Mouse (Mus musculus): ENCODE data around the gene Tmem11. TPM values are rescaled to one million over a fixed set of nuclear protein-coding genes. Genes with fewer than 3 reads are reported as not detected.
A peak's percentile ranks its signal among the peaks of the same experiment; 100 is the strongest.

The Tmem11 gene
- polyA plus RNA-seq, 1 experiment from 2014 or later, result 62.8 TPM

DNA sequence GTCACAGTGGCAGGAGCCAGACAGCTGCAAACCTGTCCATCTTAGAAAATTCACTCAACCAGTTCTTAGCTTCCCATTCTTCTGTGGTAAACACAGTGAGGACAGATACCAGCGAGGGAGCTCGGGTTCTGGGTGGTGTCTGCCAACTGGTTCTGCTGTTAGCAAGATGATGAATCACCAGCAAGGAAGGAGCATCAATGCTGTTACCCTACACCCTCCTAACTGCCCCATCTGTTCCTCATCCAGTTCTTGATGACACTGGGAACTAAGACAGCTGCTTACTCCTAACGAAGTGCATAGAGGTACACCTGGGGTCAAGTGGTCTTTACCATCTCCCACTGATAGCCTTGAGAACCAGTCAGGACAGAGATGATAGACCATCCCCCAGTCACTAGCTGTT lies 22.5 kb downstream of the Tmem11 start:
- Histone ChIP-seq H3K4me1 (ENCODE audit: control insufficient read depth, insufficient read depth, low read length) (no peaks in the 10 kb centered on the region), H3K4me3 (ENCODE audit: low read depth, low read length) (no peak overlapping the region), H3K27ac (ENCODE audit: low read depth, low read length) (no peak overlapping the region), H3K27me3 (ENCODE audit: control insufficient read depth, insufficient read depth, low read length) (no peaks in the 10 kb centered on the region), H3K4me2 (ENCODE audit: low read depth, low read length) (no peak overlapping the region), H3K9me3 (ENCODE audit: control insufficient read depth, low read length) (no peaks in the 10 kb centered on the region), H3K9ac (replicated peaks; ENCODE audit: low read depth, low read length) (no peak overlapping the region), H3K36me3 (ENCODE audit: control insufficient read depth, insufficient read depth, low read length) (peaks cover 7% of the 10 kb centered on the region)
- WGBS, result 68% methylated on average over 3 of the region's 3 CpGs
- ATAC-seq (ENCODE audit: low read depth), result no peak

DNA sequence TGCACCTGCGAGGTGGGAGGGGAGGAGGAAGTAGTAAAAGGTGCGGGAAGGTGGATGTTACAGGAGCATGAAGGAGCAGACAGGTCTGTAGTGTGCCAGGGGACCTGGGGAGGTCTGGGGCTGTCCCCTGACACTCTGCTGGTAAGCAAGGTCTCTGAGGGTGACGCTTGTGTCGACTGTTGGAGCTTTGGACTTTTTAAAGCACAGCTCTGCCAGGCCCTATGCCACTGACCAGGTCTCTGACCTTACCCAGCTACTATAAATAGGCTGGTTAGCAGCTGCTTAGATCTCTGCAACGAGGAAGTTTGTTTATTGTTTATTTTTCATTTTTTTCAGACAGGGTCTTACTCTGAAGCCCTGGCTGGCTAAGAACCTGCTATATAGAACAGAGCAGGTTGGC lies 33.7 kb downstream of the Tmem11 start:
- Histone ChIP-seq H3K4me2 (ENCODE audit: low read depth, low read length) (no peak overlapping the region), H3K9me3 (ENCODE audit: control insufficient read depth, low read length) (no peaks in the 10 kb centered on the region), H3K27ac (ENCODE audit: low read depth, low read length) (no peak overlapping the region), H3K27me3 (ENCODE audit: control insufficient read depth, insufficient read depth, low read length) (no peaks in the 10 kb centered on the region), H3K4me1 (ENCODE audit: control insufficient read depth, insufficient read depth, low read length) (no peaks in the 10 kb centered on the region), H3K9ac (replicated peaks; ENCODE audit: low read depth, low read length) (no peak overlapping the region), H3K36me3 (ENCODE audit: control insufficient read depth, insufficient read depth, low read length) (peaks cover 5% of the 10 kb centered on the region), H3K4me3 (ENCODE audit: low read depth, low read length) (no peak overlapping the region)
- 91% methylated on average over 5 of the region's 5 CpGs for WGBS
- ATAC-seq (ENCODE audit: low read depth), result no peak

DNA sequence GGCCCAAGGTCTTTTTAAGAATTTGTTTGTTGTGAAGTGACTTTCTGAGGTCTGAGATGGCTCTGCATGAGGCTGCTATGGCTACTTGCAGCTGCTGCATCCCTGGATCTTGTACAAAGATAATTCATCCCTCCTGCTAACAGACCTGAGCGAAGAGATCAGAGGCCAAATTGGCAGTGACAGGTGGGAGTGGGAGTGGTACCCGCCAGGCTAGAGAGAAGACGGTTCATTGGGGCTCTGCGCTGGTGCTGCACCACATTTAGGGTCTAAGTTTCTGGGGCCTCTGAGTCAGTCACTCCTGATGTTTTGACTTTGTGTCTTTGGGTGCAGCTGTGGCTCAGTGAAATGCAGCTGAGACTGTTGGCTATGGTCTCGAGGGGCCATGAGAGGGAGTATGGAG lies 35.7 kb downstream of the Tmem11 start:
- no peaks in the 10 kb centered on the region for H3K27me3 ChIP-seq (ENCODE audit: control insufficient read depth, insufficient read depth, low read length)
- H3K4me2 ChIP-seq (ENCODE audit: low read depth, low read length), result no peak overlapping the region
- peaks cover 5% of the 10 kb centered on the region; the same call in 1 of the 2 replicates for H3K36me3 ChIP-seq (ENCODE audit: control insufficient read depth, insufficient read depth, low read length)
- 91% methylated on average over 5 of the region's 5 CpGs for WGBS
- no peak overlapping the region for H3K4me3 ChIP-seq (ENCODE audit: low read depth, low read length)
- H3K27ac ChIP-seq (ENCODE audit: low read depth, low read length), result no peak overlapping the region
- no peak for ATAC-seq (ENCODE audit: low read depth)
- no peak overlapping the region for H3K9ac ChIP-seq (replicated peaks; ENCODE audit: low read depth, low read length)
- no peaks in the 10 kb centered on the region for H3K9me3 ChIP-seq (ENCODE audit: control insufficient read depth, low read length)
- H3K4me1 ChIP-seq (ENCODE audit: control insufficient read depth, insufficient read depth, low read length), result no peaks in the 10 kb centered on the region

GRCm38 (mm10) chr11:60841467-60842200 lies 37.4 kb downstream of the Tmem11 start:
- Histone ChIP-seq H3K4me2 (ENCODE audit: low read depth, low read length) (no peak overlapping the region), H3K27ac (ENCODE audit: low read depth, low read length) (no peak overlapping the region), H3K9ac (replicated peaks; ENCODE audit: low read depth, low read length) (no peak overlapping the region), H3K4me1 (ENCODE audit: control insufficient read depth, insufficient read depth, low read length) (no peaks in the 10 kb centered on the region), H3K9me3 (ENCODE audit: control insufficient read depth, low read length) (no peaks in the 10 kb centered on the region), H3K36me3 (ENCODE audit: control insufficient read depth, insufficient read depth, low read length) (peaks cover 5% of the 10 kb centered on the region; the same call in 1 of the 2 replicates), H3K4me3 (ENCODE audit: low read depth, low read length) (no peak overlapping the region), H3K27me3 (ENCODE audit: control insufficient read depth, insufficient read depth, low read length) (no peaks in the 10 kb centered on the region)
- 75% methylated on average over 12 of the region's 12 CpGs for WGBS
- no peak for ATAC-seq (ENCODE audit: low read depth)

DNA sequence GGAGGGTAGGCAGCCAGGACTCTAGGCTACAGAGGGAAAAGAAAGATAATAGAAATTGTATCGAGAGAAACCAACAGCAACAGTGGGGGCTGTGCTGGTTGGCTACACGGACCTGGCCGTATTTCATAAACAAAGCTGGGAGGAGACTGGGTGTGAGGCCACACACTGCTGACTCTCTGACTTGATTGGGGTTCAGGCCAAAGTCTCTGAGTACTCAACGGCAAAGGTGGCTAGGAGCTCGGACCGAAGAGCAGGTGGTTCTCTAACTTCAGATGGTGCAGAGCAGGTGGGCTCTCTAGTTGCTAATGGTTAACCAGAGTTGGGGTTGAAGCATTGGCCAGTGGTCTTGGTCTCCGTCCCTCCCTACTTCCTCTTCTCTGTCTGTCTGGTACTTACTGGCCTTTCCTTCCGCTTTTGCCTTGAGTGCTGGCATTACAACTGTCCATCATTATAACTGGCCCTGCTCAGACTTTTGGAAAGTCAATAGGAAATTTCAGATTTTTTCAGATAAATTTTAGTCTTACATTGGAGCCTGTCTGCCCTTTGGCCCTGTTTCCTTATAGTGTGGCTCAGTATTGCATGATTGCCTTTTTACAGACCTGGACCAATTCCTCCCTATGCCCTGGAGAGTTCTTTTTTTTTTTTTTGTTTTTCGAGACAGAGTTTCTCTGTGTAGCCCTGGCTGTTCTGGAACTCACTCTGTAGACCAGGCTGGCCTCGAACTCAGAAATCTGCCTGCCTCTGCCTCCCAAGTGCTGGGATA lies 41.2 kb downstream of the Tmem11 start:
- no peak overlapping the region for H3K27ac ChIP-seq (ENCODE audit: low read depth, low read length)
- H3K9me3 ChIP-seq (ENCODE audit: control insufficient read depth, low read length), result no peaks in the 10 kb centered on the region
- 96% methylated on average over 10 of the region's 10 CpGs for WGBS
- no peak overlapping the region for H3K9ac ChIP-seq (replicated peaks; ENCODE audit: low read depth, low read length)
- no peak overlapping the region for H3K4me2 ChIP-seq (ENCODE audit: low read depth, low read length)
- H3K36me3 ChIP-seq (ENCODE audit: control insufficient read depth, insufficient read depth, low read length), result no peaks in the 10 kb centered on the region
- H3K4me1 ChIP-seq (ENCODE audit: control insufficient read depth, insufficient read depth, low read length), result no peaks in the 10 kb centered on the region
- no peak for ATAC-seq (ENCODE audit: low read depth)
- no peaks in the 10 kb centered on the region for H3K27me3 ChIP-seq (ENCODE audit: control insufficient read depth, insufficient read depth, low read length)
- H3K4me3 ChIP-seq (ENCODE audit: low read depth, low read length), result no peak overlapping the region

GRCm38 (mm10) chr11:60836897-60837296 lies 42.2 kb downstream of the Tmem11 start:
- ATAC-seq (ENCODE audit: low read depth), result no peak
- WGBS, result 95% methylated on average over 6 of the region's 6 CpGs
- H3K9ac ChIP-seq (replicated peaks; ENCODE audit: low read depth, low read length), result no peak overlapping the region
- no peaks in the 10 kb centered on the region for H3K36me3 ChIP-seq (ENCODE audit: control insufficient read depth, insufficient read depth, low read length)
- no peaks in the 10 kb centered on the region for H3K9me3 ChIP-seq (ENCODE audit: control insufficient read depth, low read length)
- no peak overlapping the region for H3K4me2 ChIP-seq (ENCODE audit: low read depth, low read length)
- H3K27ac ChIP-seq (ENCODE audit: low read depth, low read length), result no peak overlapping the region
- no peaks in the 10 kb centered on the region for H3K4me1 ChIP-seq (ENCODE audit: control insufficient read depth, insufficient read depth, low read length)
- no peak overlapping the region for H3K4me3 ChIP-seq (ENCODE audit: low read depth, low read length)
- H3K27me3 ChIP-seq (ENCODE audit: control insufficient read depth, insufficient read depth, low read length), result no peaks in the 10 kb centered on the region

- H3K27me3 ChIP-seq (ENCODE audit: control insufficient read depth, insufficient read depth, low read length), result no peaks in the 10 kb centered on the region
- peak; percentile 98 for ATAC-seq (ENCODE audit: low read depth)
Observed at GRCm38 (mm10) chr11:60830433-60831052, 48.5 kb downstream of the Tmem11 start, which contains the start of gene Dhrs7b. TSS of gene Dhrs7b (plus strand) at chr11:60830631.

DNA sequence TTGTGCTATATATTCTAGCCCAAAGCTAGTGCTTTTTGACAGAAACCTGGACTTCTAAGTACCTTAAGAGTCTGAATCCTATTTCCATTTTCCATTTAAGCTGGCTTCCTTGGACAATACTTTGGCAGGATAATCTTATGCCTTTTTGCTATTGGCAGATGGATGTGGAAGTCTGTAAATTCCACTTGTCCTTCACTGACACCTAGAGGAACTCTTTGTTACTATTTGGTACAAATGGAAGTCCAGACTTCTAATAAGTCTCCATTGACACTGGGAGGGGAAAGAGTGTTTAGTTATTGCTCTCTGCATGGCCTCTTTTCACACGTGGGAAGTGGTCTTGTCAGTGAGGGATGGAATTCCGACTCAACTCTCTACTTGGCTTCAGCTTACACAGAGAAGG lies 50.2 kb downstream of the Tmem11 start:
- no peak overlapping the region for H3K27ac ChIP-seq (ENCODE audit: low read depth, low read length)
- no peak overlapping the region for H3K4me2 ChIP-seq (ENCODE audit: low read depth, low read length)
- no peaks in the 10 kb centered on the region for H3K27me3 ChIP-seq (ENCODE audit: control insufficient read depth, insufficient read depth, low read length)
- no peaks in the 10 kb centered on the region for H3K36me3 ChIP-seq (ENCODE audit: control insufficient read depth, insufficient read depth, low read length)
- H3K9ac ChIP-seq (replicated peaks; ENCODE audit: low read depth, low read length), result no peak overlapping the region
- H3K9me3 ChIP-seq (ENCODE audit: control insufficient read depth, low read length), result no peaks in the 10 kb centered on the region
- WGBS, result 34% methylated on average over 2 of the region's 2 CpGs
- no peak overlapping the region for H3K4me3 ChIP-seq (ENCODE audit: low read depth, low read length)
- peaks cover 5% of the 10 kb centered on the region for H3K4me1 ChIP-seq (ENCODE audit: control insufficient read depth, insufficient read depth, low read length)
- ATAC-seq (ENCODE audit: low read depth), result no peak

More at GRCm38 (mm10) chr11:60830433-60831052, 48.5 kb downstream of the Tmem11 start, which contains the start of gene Dhrs7b:
- Histone ChIP-seq H3K4me3 (ENCODE audit: low read depth, low read length) (peak within 1 kb of the TSS; percentile 58), H3K27ac (ENCODE audit: low read depth, low read length) (peak within 1 kb of the TSS; percentile 80), H3K36me3 (ENCODE audit: control insufficient read depth, insufficient read depth, low read length) (no peaks in the 10 kb centered on the region), H3K9me3 (ENCODE audit: control insufficient read depth, low read length) (no peaks in the 10 kb centered on the region), H3K4me1 (ENCODE audit: control insufficient read depth, insufficient read depth, low read length) (peaks cover 5% of the 10 kb centered on the region), H3K9ac (replicated peaks; ENCODE audit: low read depth, low read length) (peak within 1 kb of the TSS; percentile 69), H3K4me2 (ENCODE audit: low read depth, low read length) (peak within 1 kb of the TSS; percentile 56)
- under 1% methylated on average over 34 of the region's 34 CpGs for WGBS
